Mouse (Mus musculus): ENCODE results near the gene Fkbpl.
A peak's percentile ranks its signal among the peaks of the same experiment; 100 is the strongest.

Gene Fkbpl

GRCm38 (mm10) chr17:34627093-34627942, 17.2 kb upstream of the Fkbpl start:
- peak; percentile 78 for DNase-seq

GRCm38 (mm10) chr17:34627943-34628643, 16.5 kb upstream of the Fkbpl start, which contains the start of gene Ppt2:
Gene Ppt2 (minus strand): TSS chr17:34628510.
- DNase-seq, result no peak

DNA sequence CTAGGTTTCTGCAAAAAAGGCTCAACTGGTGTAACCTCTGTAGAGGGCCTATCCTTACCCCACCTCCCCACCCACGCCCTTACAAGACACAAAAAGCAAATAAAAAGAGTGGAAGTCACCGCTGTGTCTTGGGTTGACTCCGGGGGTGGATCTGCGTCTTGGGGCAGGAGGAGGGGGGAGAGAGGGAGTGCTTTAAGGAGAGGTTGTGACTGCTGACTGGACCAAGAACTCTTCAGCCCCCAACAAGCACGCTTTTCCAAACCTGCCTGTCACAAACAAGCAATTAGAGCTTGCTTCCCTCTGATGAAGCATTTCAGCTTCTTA, 16.0 kb upstream of the Fkbpl start:
- DNase-seq, result no peak

GRCm38 (mm10) chr17:34629221-34629751, 15.3 kb upstream of the Fkbpl start, which contains the start of gene Prrt1:
Gene Prrt1 (plus strand): TSS chr17:34629533.
- DNase-seq, result peak; percentile 54

GRCm38 (mm10) chr17:34629796-34630603, 14.6 kb upstream of the Fkbpl start:
- no peak for DNase-seq

DNA sequence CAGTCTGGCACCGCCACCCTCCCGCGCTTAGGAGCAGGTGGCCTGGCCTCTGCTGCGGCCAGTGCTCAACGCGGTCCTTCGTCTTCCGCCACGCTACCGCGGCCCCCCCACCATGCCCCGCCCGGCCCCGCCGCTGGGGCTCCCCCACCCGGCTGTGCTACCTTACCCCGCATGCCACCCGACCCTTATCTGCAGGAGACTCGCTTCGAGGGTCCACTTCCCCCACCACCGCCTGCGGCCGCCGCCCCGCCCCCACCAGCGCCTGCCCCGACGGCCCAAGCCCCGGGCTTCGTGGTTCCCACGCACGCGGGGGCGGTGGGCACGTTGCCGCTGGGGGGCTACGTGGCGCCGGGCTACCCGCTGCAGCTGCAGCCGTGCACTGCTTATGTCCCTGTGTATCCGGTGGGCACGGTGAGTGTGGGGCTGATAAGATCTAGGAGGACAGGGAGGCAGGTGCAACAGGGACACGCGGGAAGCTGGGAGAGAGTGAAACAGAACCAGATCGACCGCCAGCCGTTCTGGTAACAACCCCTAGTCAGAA, 13.7 kb upstream of the Fkbpl start:
- no peak for DNase-seq

DNA sequence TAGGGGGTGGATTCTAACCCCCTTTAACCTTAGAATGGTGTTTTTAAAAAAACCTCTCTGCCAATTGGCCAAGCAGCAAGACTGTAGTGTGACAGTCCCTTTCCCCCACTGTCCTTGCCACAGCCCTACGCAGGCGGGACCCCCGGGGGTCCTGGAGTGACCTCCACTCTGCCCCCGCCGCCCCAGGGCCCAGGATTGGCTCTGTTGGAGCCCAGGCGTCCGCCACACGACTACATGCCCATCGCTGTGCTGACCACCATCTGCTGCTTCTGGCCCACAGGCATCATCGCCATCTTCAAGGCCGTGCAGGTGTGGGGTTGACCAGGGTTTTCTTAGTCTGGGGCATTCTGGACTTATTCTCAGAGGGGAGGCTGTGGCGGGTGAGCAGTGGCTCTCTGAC, 12.9 kb upstream of the Fkbpl start:
- DNase-seq, result no peak

GRCm38 (mm10) chr17:34632261-34632691, 12.3 kb upstream of the Fkbpl start:
- peak; percentile 55 for DNase-seq

DNA sequence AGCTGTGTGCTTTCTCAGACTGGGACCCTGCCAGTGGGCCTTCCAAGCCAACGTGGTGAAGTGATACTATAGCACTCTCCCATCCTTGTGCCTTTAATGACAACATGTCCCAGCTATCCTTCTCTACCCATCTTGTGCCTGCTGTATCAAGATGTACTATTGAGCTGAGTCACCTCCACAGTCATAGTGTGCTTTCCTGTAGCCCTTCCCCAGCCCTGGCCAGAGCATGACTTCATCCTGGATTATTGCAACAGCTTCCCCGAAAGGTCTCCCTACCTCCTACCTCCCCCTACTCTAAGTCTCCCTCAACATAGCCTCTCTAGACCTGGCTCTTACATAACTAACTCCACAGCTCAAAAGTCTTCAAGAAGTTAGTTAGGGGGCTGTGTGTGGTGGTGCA, 8.9 kb upstream of the Fkbpl start:
- DNase-seq, result no peak

- no peak for DNase-seq
These were observed 7.1 kb upstream of the Fkbpl start for GRCm38 (mm10) chr17:34637459-34637858.

GRCm38 (mm10) chr17:34639461-34640255, 4.9 kb upstream of the Fkbpl start:
- DNase-seq, result no peak

GRCm38 (mm10) chr17:34640778-34641601, 3.6 kb upstream of the Fkbpl start:
- no peak for DNase-seq

- DNase-seq, result no peak
These were observed 2.6 kb upstream of the Fkbpl start for GRCm38 (mm10) chr17:34641945-34642344.

- no peak for DNase-seq
These were observed 1.2 kb upstream of the Fkbpl start for GRCm38 (mm10) chr17:34643379-34643778.

- no peak for DNase-seq
These were observed 620 bp upstream of the Fkbpl start for GRCm38 (mm10) chr17:34643944-34644343.

DNA sequence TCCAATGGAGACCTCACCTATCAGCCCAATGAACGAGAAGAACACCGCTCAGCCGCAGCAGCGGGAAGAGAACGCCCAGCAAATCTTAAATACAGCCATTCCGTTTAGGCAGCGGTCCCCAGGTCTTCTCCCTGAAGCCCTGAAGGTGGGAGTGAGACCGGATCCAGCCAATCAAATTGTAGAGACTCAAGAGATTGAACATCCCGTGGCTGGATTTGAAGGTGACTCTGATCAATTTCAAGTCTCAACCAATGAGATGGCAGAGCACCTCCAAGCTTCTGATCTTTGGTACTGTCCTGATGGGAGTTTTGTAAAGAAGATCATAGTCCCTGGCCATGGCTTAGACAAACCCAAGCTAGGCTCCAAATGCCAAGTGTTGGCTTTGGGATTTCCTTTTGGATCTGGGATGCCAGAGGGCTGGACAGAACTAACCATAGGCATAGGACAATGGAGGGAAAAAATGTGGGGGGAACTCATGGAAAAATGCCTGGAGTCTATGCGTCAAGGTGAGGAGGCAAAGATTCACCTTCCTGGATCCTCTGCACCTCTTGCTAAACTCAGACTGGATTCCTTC, 779 bp downstream of the Fkbpl start:
- no peak for DNase-seq

GRCm38 (mm10) chr17:34645831-34646511, 1.4 kb downstream of the Fkbpl start:
- no peak for DNase-seq

- peak; percentile 88 for DNase-seq
These were observed 2.6 kb downstream of the Fkbpl start, which contains the start of gene Atf6b for GRCm38 (mm10) chr17:34646906-34647787. Gene Atf6b (plus strand): TSS chr17:34647146.

Measured in right cerebral cortex, postnatal 4 days (tissue).